Mouse (Mus musculus) bone marrow, adult 2 months (tissue): ENCODE data around the gene Cep41. TPM values are rescaled to one million over a fixed set of nuclear protein-coding genes. Genes with fewer than 3 reads are reported as not detected.

ENCODE experiments used
- H3K27ac ChIP-seq: fragments of 200-500 bp; 2 replicates; pipeline ENCODE4 v1.5.1; 2012; ENCODE audit warnings: low read depth, mild to moderate bottlenecking, control low read depth, inconsistent platforms, low read length; ENCODE audit not compliant: control insufficient read depth, poor library complexity, insufficient read depth
- H3K4me1 ChIP-seq: fragments of 200-500 bp; 2 replicates; pipeline ENCODE4 v1.6.1; 2011; ENCODE audit warnings: low read length; ENCODE audit not compliant: control insufficient read depth, insufficient read depth
- H3K4me3 ChIP-seq: fragments of 200-500 bp; replicated peaks from 2 replicates; pipeline ENCODE3; 2011; ENCODE audit warnings: mild to moderate bottlenecking, low read depth, low read length, control low read depth; ENCODE audit not compliant: control insufficient read depth
- CTCF ChIP-seq: fragments of 200-500 bp; IDR thresholded peaks from 2 replicates; pipeline ENCODE4 v1.5.1; 2011; ENCODE audit warnings: low read length, control low read depth; ENCODE audit not compliant: control insufficient read depth, insufficient read depth
- POLR2A ChIP-seq: fragments of 200-500 bp; IDR thresholded peaks from 2 replicates; pipeline ENCODE4 v1.6.1; 2011; ENCODE audit warnings: low read depth, mild to moderate bottlenecking, control low read depth, low read length, borderline replicate concordance; ENCODE audit not compliant: control insufficient read depth
- WGBS: fragments of 180-500 bp; shearing (Covaris S2); methylation state at CpG from one replicate; pipeline ENCODE4 v1.1.7; 2018; 5-methylcytosine and 5-hydroxymethylcytosine counted together
- polyA plus RNA-seq: library from polyadenylated mRNA; stranded (reverse); fragments of >200 nt; gene quantifications from 2 replicates; pipeline ENCODE4 v1.2.4, GENCODE M21; 2011; ENCODE audit warnings: low replicate concordance; ENCODE audit not compliant: missing spikeins, insufficient read depth, insufficient read length

The Cep41 gene
- polyA plus RNA-seq, 1 experiment: 6.5 TPM

DNA sequence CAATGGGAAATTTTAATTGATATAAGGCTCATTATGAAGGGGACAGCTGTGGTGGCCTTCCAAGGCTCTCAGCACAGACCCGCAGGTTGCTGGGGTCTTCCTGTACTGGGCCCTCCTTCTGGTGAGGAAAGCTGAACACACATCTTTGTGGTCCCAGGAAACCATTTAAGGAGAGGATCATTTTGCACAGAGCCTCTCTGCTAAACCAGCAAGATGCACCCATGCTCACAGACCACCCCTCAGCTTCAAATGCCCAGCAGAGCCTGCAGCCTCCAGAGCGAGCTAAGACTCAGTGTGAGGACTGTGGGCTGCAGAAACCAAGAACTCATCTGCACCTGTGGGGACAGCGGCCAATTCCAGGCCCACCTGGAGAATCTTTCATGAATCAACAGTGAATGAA lies 38.6 kb downstream of the Cep41 start:
- TF ChIP-seq POLR2A (no peak), CTCF (no peak)
- Histone ChIP-seq H3K4me1 (no peaks in the 10 kb centered on the region; the same call in 1 of the 2 replicates), H3K27ac (no peak overlapping the region; the same call in 1 of the 2 replicates), H3K4me3 (no peak overlapping the region)
- 91% methylated on average over 3 of the region's 3 CpGs for WGBS

DNA sequence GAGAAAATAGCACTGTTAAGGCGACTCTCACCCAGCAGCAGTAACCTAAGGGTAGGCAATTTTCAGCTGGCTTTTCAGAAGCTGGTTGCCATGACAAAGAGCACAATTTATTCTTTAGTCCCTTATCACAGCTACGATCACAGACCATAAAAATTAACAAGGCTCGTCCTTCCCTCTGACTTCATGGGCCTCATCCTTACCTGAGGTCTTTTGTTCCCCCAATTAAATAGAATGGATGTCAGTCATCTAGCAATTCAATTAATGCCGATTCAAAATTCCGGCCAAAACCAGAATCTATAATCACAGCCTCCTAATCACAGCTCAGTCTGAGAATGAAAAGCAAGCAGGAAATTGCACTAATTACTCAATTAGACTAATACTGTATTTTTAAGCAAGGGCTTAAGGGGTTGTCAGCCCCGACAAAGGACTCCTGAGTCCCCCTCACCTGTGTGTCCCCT lies 39.1 kb downstream of the Cep41 start:
- no peak for TF ChIP-seq CTCF
- no peak for TF ChIP-seq POLR2A
- H3K4me1 ChIP-seq: no peaks in the 10 kb centered on the region; the same call in 1 of the 2 replicates
- 84% methylated on average over 6 of the region's 6 CpGs for WGBS
- H3K4me3 ChIP-seq: no peak overlapping the region
- H3K27ac ChIP-seq: no peak overlapping the region

DNA sequence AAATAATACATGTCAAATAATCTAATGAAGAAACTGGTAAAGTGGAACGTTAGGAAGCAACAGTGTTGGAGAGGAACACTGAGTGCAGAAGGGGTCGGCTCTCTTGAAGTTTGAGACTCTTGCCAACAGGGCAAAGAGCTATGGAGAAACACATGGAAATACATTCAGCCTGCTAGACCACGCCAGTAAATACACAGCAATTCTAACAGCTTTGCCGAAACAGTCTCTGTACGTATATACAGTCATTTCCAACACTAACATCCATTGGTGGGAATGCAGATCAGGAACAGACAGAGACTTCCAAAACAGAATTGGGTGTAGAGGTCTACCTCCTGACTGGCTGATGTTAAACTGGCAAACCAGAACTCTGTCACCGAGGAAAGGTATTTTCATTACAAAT lies 40.0 kb downstream of the Cep41 start:
- no peak overlapping the region for H3K4me3 ChIP-seq
- TF ChIP-seq POLR2A: no peak
- TF ChIP-seq CTCF: no peak
- H3K4me1 ChIP-seq: no peaks in the 10 kb centered on the region; the same call in 1 of the 2 replicates
- no peak overlapping the region for H3K27ac ChIP-seq
- 88% methylated on average over 6 of the region's 6 CpGs for WGBS

DNA sequence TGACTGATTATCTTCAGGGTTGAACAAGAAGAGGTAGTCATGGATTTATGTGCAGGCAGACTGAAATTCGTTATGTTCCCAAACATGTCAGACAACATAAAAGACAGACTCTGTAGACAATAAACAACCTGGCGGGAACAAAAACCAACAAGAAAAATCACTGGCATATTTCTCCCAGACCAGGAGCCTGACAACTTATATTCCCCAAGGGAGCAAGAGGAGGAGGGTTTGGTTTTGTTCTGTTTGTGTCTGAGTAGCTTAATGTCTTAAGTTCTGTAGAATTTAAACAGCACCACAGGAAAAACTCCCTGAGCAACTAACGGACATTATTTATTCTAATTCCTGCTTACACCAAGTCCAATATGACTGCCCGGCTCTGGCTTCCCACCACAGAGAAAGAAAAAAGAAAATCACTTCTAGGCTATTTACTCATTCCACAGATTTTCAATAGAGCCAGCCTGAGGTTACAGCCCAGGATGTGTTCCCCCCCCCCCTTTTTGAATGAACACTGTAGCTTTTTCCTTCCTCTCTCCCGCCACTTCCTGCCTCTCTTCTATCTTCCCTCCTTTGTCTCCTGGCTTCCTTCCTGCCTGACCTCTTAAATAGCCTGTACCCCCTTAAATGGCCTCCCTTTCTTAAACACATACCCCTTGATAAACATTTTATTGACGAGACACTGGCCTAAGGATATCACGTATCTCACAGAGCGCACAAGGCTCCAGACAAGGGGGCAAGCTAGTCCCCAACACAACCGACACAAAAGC lies 40.9 kb downstream of the Cep41 start:
- 73% methylated on average over 9 of the region's 9 CpGs for WGBS
- H3K4me1 ChIP-seq: no peaks in the 10 kb centered on the region
- TF ChIP-seq POLR2A (no peak), CTCF (no peak)
- H3K4me3 ChIP-seq: no peak overlapping the region
- no peak overlapping the region for H3K27ac ChIP-seq

DNA sequence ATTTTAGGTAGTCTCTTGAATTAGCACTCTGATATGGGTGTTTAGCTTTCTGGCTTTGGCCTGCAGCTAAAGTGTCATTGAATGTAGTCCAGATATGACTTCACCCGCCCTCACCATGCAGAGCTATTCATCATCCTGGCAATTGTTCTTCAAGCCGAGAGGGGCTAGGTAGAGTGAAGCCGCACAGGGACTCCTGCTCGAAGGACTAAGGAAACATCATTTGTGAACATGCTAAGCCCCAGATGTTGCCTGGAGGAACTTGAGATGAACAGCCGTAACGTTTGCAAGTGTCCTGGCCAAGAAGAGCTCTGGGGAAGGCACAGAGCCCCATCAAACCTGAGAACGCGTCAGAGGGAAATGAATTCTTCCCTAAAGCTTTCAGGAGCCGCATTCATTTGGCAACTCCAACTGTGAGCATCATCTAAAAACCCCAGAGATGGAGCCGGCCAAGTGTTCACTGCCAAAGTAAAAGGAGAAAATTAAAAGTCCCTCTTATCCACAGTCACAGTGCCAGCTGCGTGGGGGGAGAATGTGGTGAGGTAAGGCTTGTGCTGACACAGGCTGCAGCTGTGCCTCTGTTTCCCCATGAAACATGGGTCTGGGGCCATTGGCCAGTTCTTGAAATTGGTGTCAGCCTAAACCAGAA lies 43.8 kb downstream of the Cep41 start:
- TF ChIP-seq POLR2A (no peak), CTCF (no peak)
- Histone ChIP-seq H3K4me1 (no peaks in the 10 kb centered on the region), H3K27ac (no peak overlapping the region), H3K4me3 (no peak overlapping the region)
- 91% methylated on average over 11 of the region's 11 CpGs for WGBS

DNA sequence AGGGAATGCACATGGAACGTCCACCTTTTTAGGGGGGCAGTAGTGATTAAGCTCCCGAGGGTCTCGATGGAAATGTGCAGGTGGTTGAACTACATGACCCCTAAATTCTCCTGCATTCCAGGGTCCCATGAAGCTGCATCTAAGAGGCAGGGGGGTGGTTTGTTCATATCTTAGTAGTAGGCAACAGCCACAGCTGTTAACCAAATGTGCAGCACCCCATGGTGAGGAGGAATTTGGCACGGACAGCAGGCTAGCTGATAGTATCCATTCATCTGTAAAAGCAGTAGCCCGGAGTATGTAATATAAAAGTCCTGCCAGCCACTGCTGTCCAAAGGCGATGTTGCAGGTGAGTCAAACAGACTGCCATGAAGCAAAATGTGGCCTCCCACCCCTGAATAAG lies 48.2 kb downstream of the Cep41 start:
- TF ChIP-seq POLR2A: no peak
- no peak for TF ChIP-seq CTCF
- H3K4me1 ChIP-seq: no peaks in the 10 kb centered on the region
- WGBS: 91% methylated on average over 6 of the region's 6 CpGs

DNA sequence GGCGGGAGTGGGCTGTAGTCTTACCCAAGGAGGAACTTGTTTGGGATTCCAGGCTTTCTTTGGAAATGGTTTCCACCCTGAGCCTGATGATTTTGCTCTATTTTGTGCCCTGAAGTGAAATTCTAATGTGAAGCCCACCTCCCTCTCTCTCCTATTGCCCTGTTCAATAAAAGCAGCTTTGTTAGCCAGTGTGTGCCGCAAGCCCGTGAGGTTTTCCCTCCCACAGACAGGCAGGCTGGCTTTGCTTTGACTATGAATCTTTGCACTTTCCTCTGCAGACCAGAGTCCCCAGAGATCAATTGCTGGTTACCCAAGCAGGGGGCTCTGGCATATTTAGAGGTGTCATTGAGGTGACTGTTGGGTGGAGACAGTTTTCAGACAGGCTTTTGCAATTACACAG lies 49.1 kb downstream of the Cep41 start:
- Histone ChIP-seq H3K27ac (no peak overlapping the region), H3K4me1 (no peaks in the 10 kb centered on the region), H3K4me3 (no peak overlapping the region)
- TF ChIP-seq POLR2A (no peak), CTCF (no peak)
- WGBS: 92% methylated on average over 3 of the region's 3 CpGs

More for the DNA sequence above, 48.2 kb downstream of the Cep41 start:
- Histone ChIP-seq H3K27ac (no peak overlapping the region), H3K4me3 (no peak overlapping the region)

DNA sequence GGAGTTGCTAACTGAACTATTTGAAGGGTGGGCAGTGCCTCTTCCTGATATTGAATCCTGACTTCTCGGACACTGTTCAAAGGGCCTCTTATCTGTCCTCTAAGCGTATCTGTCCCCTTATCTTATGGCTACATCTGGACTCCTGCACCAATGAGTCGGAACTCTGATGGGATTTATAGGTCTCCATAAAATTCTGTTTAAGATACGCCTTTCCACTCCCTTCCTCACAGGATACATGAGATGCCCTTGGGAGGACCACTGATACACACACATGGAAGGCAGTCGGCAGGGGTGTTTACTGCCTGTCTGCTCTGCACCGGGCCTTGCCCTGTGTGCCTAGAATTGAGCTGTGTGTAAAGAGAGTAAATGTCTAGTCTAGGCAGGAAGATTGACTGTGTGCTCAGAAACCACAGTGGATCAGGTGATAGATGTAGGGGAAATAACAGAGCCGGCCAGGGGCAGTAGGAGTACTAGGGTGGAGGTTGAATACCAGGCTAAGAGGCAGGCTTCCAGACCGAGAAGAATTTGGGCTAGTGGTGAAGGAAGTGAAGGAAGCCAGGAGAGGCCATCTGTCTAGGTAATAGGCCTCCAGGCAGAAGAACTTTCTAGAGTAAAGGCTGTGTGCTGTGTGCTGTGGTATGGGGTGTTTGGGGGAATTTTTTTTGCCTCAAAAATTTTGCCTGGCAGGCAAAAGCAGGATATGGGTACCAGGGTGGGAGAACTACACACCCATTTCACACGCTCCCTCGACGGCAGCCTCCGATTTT lies 49.7 kb downstream of the Cep41 start:
- WGBS: 55% methylated on average over 12 of the region's 12 CpGs
- Histone ChIP-seq H3K4me3 (no peak overlapping the region), H3K4me1 (no peaks in the 10 kb centered on the region), H3K27ac (no peak overlapping the region)
- TF ChIP-seq CTCF: no peak
- no peak for TF ChIP-seq POLR2A
